Mouse (Mus musculus) R1 (cell line): ENCODE measurements around the gene Zmiz1.

Experiments
- DNase-seq: peaks from one replicate; pipeline ENCODE4 v3.0.0-alpha.2; 2018; ENCODE audit warnings: low read depth, low spot score

Zmiz1 gene

GRCm38 (mm10) chr14:25588156-25588555, 129.2 kb downstream of the Zmiz1 start:
- no peak for DNase-seq

- DNase-seq: no peak
Measured at GRCm38 (mm10) chr14:25588946-25589937, 130.3 kb downstream of the Zmiz1 start.

- peak; percentile 99 for DNase-seq
Measured at GRCm38 (mm10) chr14:25591000-25591399, 132.0 kb downstream of the Zmiz1 start.

DNA sequence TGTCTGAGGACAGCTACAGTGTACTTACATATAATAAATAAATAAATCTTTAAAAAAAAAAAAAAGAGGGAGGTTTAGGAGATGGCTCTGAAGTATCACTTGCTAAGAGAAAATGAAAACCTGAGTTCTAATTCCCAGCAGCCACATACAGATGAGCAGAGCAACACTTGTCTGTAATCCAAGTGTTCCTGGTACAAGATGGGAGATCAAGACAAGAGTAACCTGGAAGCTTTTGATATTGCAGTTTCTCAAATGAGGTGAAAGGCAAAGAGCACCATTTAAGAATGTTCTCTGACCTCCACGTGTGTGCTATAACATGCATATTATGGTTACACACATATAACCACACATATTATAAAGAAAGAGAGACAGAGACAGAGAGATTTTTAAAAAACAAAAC, 132.4 kb downstream of the Zmiz1 start:
- DNase-seq: peak; percentile 87

DNA sequence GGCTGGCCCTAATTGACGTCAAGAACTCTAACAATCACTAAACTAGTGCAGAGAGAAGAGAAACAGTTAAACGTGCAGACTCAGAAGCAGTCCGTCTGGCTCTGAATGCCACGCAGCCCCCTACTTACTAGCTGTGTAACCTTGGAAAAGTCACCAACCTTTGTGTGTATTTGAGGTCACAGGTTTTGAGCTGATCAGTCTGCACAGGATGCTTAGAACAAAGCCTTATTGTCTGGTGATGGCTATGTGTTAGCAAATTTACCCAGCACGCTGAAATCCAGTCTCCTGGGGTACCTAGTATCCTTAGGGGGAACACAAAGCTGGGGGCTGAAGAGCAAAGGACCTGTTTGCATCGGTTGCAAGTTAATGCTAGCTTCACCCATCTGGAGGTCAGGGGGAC, 133.5 kb downstream of the Zmiz1 start:
- DNase-seq: peak; percentile 65

DNA sequence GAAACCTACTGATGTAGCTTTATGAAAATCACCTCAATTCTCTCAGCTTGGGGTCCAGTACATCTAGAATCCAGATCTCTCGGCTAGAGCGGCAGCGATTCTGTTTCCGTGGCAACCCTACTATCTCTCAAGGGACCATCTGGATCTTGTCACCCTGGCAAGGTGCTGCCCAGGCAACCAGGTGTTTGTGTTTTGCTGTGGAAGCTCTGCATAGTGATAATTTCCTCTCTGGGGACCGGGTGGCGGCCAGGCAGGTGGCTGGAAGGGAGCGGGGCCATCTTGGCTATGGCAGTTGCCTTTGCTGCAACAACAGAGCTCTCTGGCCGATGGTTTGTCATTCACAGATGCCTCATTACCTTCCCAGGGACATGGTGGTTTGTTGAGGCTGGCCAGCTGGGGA, 134.9 kb downstream of the Zmiz1 start:
- DNase-seq: no peak

DNA sequence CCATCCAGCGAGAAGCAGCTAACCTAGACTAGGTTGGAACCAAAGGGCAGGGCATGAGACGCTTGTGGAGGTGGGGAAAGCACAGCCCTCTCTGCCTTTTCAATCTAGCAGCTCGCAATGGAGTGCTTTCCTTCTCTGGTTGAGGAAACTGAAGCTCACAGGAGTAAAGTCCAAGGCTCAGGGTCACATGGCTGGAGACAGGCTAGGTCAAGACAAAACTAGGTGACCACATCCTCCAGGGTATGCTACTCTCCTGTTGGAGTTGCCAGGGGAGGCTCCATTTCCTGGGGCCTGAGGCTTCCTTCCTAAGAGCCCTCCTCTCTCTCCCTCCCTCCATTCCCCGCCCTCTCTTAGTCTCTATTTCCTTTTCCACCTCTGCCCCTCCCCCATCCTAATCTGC, 135.6 kb downstream of the Zmiz1 start:
- peak; percentile 43 for DNase-seq

DNA sequence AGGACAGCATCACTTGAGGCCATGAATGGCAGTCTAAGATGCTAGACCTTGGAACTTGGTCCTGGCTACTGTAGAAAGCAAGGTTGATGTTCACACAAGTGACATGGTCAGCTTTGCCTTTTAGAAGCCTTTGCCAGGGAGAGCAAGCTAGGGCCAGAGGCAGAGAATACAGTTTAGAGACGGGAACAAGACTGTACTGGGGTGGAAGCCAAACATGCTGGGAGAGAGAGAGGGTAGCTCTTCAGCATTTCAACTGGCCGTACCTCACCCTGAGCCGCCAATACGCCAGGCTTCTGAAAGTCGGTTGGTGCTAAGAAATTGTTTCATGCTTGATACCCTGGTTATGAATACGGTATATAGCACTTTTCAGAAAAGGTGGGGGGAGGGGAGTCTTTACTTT, 140.0 kb downstream of the Zmiz1 start:
- DNase-seq: no peak

- DNase-seq: no peak
Measured at GRCm38 (mm10) chr14:25599934-25600333, 140.9 kb downstream of the Zmiz1 start.

DNA sequence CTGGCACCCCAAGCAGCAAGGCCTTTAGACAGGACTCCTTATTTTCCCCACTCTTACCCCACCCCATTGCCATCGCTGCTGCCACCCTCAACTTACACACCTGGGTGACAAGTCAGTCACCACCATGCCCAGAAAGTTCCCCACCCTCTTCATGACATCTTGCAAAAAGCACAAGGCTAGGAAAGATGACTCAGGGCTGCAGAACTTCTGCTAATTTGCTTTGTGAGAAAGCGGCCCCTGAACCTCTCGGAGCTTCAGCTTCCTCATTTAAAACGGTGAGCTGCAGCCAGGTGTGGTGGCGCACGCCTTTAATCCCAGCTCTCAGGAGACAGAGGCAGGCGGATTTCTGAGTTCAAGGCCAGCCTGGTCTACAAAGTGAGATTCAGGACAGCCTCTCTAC, 141.4 kb downstream of the Zmiz1 start:
- no peak for DNase-seq

- no peak for DNase-seq
Measured at GRCm38 (mm10) chr14:25600951-25601350, 142.0 kb downstream of the Zmiz1 start.

DNA sequence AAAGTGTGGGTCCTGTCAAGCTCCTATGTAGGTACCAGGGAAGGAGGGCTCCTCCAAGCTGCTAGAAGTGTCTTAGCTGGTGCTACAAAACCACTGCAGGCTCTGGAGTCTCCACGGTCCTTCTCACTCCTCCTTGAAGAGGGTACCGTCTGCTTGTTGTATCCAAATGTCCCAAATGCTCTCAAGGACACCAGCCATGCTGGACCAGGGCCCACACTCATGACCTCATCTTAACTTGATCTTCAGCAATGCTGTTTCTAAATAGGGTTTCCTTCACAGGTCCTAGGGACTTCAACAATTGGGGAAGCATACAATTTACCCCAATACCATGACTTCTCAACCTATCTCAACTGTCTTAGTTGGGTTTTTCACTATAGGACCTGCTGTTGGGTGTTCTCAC, 143.0 kb downstream of the Zmiz1 start:
- DNase-seq: no peak

- DNase-seq: peak; percentile 91
Measured at GRCm38 (mm10) chr14:25604395-25605142, 145.6 kb downstream of the Zmiz1 start.

GRCm38 (mm10) chr14:25606372-25607140, 147.6 kb downstream of the Zmiz1 start:
- DNase-seq: peak; percentile 74

DNA sequence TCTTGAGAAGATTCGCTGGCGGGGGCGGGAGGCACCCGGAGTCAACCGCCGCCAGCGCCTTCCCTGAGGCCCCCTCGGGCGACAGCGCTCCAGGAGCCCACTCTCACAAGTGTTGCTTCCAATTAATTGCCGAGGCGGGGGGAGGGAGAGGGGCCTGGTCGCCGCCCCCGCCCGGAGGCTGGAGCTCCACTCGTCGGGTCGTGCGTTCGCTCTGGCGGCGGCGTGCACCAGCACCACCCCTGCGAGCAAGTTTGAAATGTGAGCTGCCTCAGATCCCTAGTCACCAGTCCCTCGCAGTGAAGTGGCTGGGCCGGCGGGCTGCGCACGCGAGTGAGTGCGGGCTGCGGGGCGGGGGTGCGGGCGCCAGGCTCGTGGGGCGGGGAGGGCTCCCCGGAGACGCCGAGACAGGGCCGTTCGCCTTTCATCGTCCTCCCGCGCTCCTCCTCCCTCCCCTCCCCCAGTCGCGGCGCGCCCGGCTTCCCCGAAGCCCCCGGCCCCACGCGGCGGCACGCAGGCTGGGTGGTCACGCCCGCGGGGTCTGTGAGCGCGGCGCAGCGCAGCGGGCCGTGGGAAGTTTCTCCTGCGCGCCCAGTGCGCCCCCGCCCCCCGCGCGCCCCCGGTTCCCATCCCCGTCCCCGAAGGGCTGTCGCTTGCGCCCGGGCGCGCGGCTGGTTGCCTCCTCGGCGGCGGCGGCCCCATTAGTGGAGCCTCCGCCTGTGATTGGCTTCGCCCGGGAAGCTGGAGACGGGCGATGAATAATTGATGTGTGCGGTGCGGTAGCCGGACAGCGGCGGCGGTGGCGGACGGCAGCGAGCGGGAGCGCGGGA, 148.4 kb downstream of the Zmiz1 start:
- DNase-seq: peak; percentile 70

- peak; percentile 75 for DNase-seq
Measured at GRCm38 (mm10) chr14:25607968-25608491, 149.0 kb downstream of the Zmiz1 start.

- DNase-seq: no peak
Measured at GRCm38 (mm10) chr14:25608618-25609017, 149.6 kb downstream of the Zmiz1 start.

DNA sequence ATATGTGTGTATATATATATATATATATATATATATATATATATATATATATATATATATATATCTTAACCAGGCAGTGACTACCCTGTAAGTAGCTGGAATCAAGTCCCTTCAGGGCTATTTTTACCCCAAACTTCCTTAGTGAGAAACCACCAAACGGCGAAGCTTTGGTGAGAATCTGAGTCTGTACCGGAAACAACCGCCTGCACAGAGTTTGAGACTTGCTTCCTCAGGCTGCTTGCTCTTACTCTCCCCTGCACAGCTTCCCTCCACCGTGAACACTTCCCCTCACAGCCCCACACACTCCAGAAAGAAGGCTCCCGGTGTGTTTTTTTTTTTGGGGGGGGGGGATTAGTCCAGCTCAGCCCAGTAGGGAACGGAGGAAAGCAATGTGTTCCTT, 150.4 kb downstream of the Zmiz1 start:
- no peak for DNase-seq

- no peak for DNase-seq
Measured at GRCm38 (mm10) chr14:25610396-25611158, 151.6 kb downstream of the Zmiz1 start.

DNA sequence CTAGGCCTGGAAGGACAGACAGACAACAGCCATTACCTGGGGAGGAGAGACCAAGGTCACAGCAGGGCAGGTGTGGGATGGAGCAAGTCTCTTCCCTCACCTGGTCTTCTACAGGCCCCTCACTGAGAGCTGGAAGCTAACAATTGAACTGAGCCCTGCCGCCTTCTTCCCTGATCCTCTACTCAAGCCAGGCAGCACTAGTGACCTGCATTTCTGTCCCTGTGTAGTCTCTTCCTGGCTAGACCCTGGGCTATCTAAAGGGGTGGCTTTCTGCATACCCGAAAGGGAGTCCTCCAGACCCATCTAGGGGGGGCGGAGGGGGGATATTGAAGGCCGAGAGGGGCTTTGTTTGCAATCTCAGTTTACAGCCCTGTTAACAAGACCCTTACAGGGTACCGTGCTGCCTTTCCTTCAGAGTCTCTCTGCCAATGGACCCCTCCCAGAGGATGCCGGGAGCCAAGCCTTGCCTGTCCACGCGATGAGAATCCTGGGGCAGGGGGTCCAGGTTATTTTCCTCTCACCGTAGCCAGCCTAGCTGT, 152.2 kb downstream of the Zmiz1 start:
- no peak for DNase-seq
